Mouse (Mus musculus) adrenal gland, adult (tissue): ENCODE measurements around the gene Prex1.

Source experiments
- DNase-seq, 2 experiments: peaks; one replicate each; pipeline ENCODE4 v3.0.0; 2022 to 2023; ENCODE audit warnings: low spot score in 1 of 2; ENCODE audit not compliant: inconsistent age in 2 of 2

Prex1 gene

GRCm38 (mm10) chr2:166691602-166692509 is 21.8 kb downstream of the Prex1 start:
- no peak for DNase-seq

GRCm38 (mm10) chr2:166686917-166687316 is 26.7 kb downstream of the Prex1 start:
- DNase-seq: no peak

GRCm38 (mm10) chr2:166685824-166686223 is 27.8 kb downstream of the Prex1 start:
- DNase-seq: no peak

GRCm38 (mm10) chr2:166683885-166684544 is 29.6 kb downstream of the Prex1 start:
- DNase-seq: no peak

- DNase-seq: no peak
These were observed 30.8 kb downstream of the Prex1 start for GRCm38 (mm10) chr2:166682866-166683265.

GRCm38 (mm10) chr2:166678959-166679759 is 34.5 kb downstream of the Prex1 start:
- DNase-seq: no peak

- DNase-seq: peak in 1 of 2 experiments; percentile 65
These were observed 36.7 kb downstream of the Prex1 start for GRCm38 (mm10) chr2:166676933-166677332.

- no peak for DNase-seq
These were observed 37.1 kb downstream of the Prex1 start for GRCm38 (mm10) chr2:166676498-166676897.

GRCm38 (mm10) chr2:166675588-166676444 is 37.8 kb downstream of the Prex1 start:
- no peak for DNase-seq

GRCm38 (mm10) chr2:166674693-166675092 is 38.9 kb downstream of the Prex1 start:
- no peak for DNase-seq

- DNase-seq: no peak
These were observed 39.7 kb downstream of the Prex1 start for GRCm38 (mm10) chr2:166673951-166674350.

GRCm38 (mm10) chr2:166672171-166672965 is 41.3 kb downstream of the Prex1 start:
- DNase-seq: no peak

- DNase-seq: no peak
These were observed 42.0 kb downstream of the Prex1 start for GRCm38 (mm10) chr2:166671614-166672013.

- no peak for DNase-seq
These were observed 42.6 kb downstream of the Prex1 start for GRCm38 (mm10) chr2:166671019-166671418.

- DNase-seq: no peak
These were observed 43.7 kb downstream of the Prex1 start for GRCm38 (mm10) chr2:166669922-166670321.

- no peak for DNase-seq
These were observed 45.6 kb downstream of the Prex1 start for GRCm38 (mm10) chr2:166667790-166668695.

- DNase-seq: no peak
These were observed 47.5 kb downstream of the Prex1 start for GRCm38 (mm10) chr2:166666175-166666574.

GRCm38 (mm10) chr2:166665244-166665922 is 48.2 kb downstream of the Prex1 start:
- no peak for DNase-seq
